Mouse (Mus musculus): ENCODE results near the gene Bicdl1. TPM values are rescaled to one million over a fixed set of nuclear protein-coding genes. Genes with fewer than 3 reads are reported as not detected.

Gene Bicdl1
- polyA plus RNA-seq, 1 experiment from 2014 or later: 13.7 TPM

Small RNAs within 50 kb of the gene (microRNA-seq; reads per million reads assigned to microRNA genes)
- not detected for gene Mir7030 (ENCODE audit: borderline number of aligned reads)

Other genes starting within 250 kb of the Bicdl1 start
- 13.9 and 20.3 TPM in 2 replicates for gene Sirt4, start 246.9 kb downstream of the Bicdl1 start, polyA plus RNA-seq (2014; fragmentation: Nextera tagmentation; extraction: Ambion mirVana)
- gene Pxn, start 224.9 kb downstream of the Bicdl1 start, polyA plus RNA-seq (2014; fragmentation: Nextera tagmentation; extraction: Ambion mirVana): 28.6 and 28.8 TPM in 2 replicates
- gene Rplp0, start 172.2 kb downstream of the Bicdl1 start, polyA plus RNA-seq (2014; fragmentation: Nextera tagmentation; extraction: Ambion mirVana): 1,928 and 1,996 TPM in 2 replicates
- 40.3 and 41.9 TPM in 2 replicates for gene Gcn1l1, start 166.4 kb downstream of the Bicdl1 start, polyA plus RNA-seq (2014; fragmentation: Nextera tagmentation; extraction: Ambion mirVana)
- 18.9 and 19.3 TPM in 2 replicates for gene Rab35, start 99.7 kb downstream of the Bicdl1 start, polyA plus RNA-seq (2014; fragmentation: Nextera tagmentation; extraction: Ambion mirVana)
- 16.6 and 16.8 TPM in 2 replicates for gene Cit, start 113.7 kb upstream of the Bicdl1 start, polyA plus RNA-seq (2014; fragmentation: Nextera tagmentation; extraction: Ambion mirVana)